Mouse (Mus musculus) urinary bladder, postnatal 25 days (tissue): Measurements from ENCODE around the gene Tmem86b.

Experiments
- DNase-seq: peaks from one replicate; pipeline ENCODE4 v3.0.0; 2022; ENCODE audit warnings: low spot score

Gene Tmem86b

GRCm38 (mm10) chr7:4631031-4631430 is at the start of gene Tmem86b:
Tmem86b (minus strand) TSS chr7:4631422.
- DNase-seq: no peak

- DNase-seq: no peak
Observed at GRCm38 (mm10) chr7:4675200-4675599, 44.0 kb upstream of the Tmem86b start.

GRCm38 (mm10) chr7:4674114-4674731 is 43.0 kb upstream of the Tmem86b start:
- DNase-seq: no peak

- DNase-seq: no peak
Observed at GRCm38 (mm10) chr7:4671956-4672355, 40.7 kb upstream of the Tmem86b start.

- DNase-seq: no peak
Observed at GRCm38 (mm10) chr7:4670655-4671255, 39.5 kb upstream of the Tmem86b start.

- no peak for DNase-seq
Observed at GRCm38 (mm10) chr7:4669156-4669555, 37.9 kb upstream of the Tmem86b start.

- DNase-seq: no peak
Observed at GRCm38 (mm10) chr7:4668506-4668905, 37.3 kb upstream of the Tmem86b start.

- no peak for DNase-seq
Observed at GRCm38 (mm10) chr7:4666871-4667270, 35.6 kb upstream of the Tmem86b start.

- DNase-seq: no peak
Observed at GRCm38 (mm10) chr7:4663742-4664141, 32.5 kb upstream of the Tmem86b start.

- DNase-seq: no peak
Observed at GRCm38 (mm10) chr7:4663179-4663578, 32.0 kb upstream of the Tmem86b start.

GRCm38 (mm10) chr7:4659911-4660443 is 28.8 kb upstream of the Tmem86b start:
- no peak for DNase-seq

- DNase-seq: peak; percentile 93
Observed at GRCm38 (mm10) chr7:4658912-4659551, 27.8 kb upstream of the Tmem86b start, which contains the start of gene Ppp6r1. Ppp6r1 (minus strand) TSS chr7:4659019.

- peak; percentile 17 for DNase-seq
Observed at GRCm38 (mm10) chr7:4658128-4658907, 27.1 kb upstream of the Tmem86b start.

GRCm38 (mm10) chr7:4657521-4658127 is 26.4 kb upstream of the Tmem86b start:
- DNase-seq: no peak

GRCm38 (mm10) chr7:4656818-4657217 is 25.6 kb upstream of the Tmem86b start:
- DNase-seq: no peak

- no peak for DNase-seq
Observed at GRCm38 (mm10) chr7:4655916-4656315, 24.7 kb upstream of the Tmem86b start.

GRCm38 (mm10) chr7:4655393-4655792 is 24.2 kb upstream of the Tmem86b start:
- DNase-seq: no peak

- no peak for DNase-seq
Observed at GRCm38 (mm10) chr7:4654221-4654620, 23.0 kb upstream of the Tmem86b start.

GRCm38 (mm10) chr7:4653780-4654179 is 22.6 kb upstream of the Tmem86b start:
- DNase-seq: no peak

- no peak for DNase-seq
Observed at GRCm38 (mm10) chr7:4653351-4653750, 22.1 kb upstream of the Tmem86b start.

GRCm38 (mm10) chr7:4652726-4653125 is 21.5 kb upstream of the Tmem86b start:
- DNase-seq: no peak

GRCm38 (mm10) chr7:4651581-4651980 is 20.4 kb upstream of the Tmem86b start:
- no peak for DNase-seq
